Mouse (Mus musculus) spleen, adult 2 months (tissue): ENCODE results near the gene Ankzf1.

Experiments used
- CTCF ChIP-seq: fragments of 200-500 bp; IDR thresholded peaks from 2 replicates; pipeline ENCODE4 v1.5.1; 2011; ENCODE audit warnings: mild to moderate bottlenecking, inconsistent platforms; ENCODE audit not compliant: insufficient read depth, insufficient read length, insufficient replicate concordance; ENCODE audit errors: extremely low read depth
- POLR2A ChIP-seq: fragments of 200-500 bp; IDR thresholded peaks from 2 replicates; pipeline ENCODE4 v1.6.1; 2011; ENCODE audit warnings: low read depth, low read length, inconsistent platforms

- no peak for TF ChIP-seq CTCF
- no peak for TF ChIP-seq POLR2A
Measured at GRCm38 (mm10) chr1:75159540-75160255, 32.3 kb upstream of the Ankzf1 start.
